Mouse (Mus musculus) lung, embryonic 16.5 days (tissue): Measurements from ENCODE around the gene Tiparp. TPM values are rescaled to one million over a fixed set of nuclear protein-coding genes. Genes with fewer than 3 reads are reported as not detected.

Experiments used
- ATAC-seq: fragments of 200-750 bp; cut with Nextera tagmentation; 2 replicates; pipeline ENCODE4 v1.8.0; 2017; ENCODE audit warnings: low read depth, mild to moderate bottlenecking, moderate library complexity
- H3K27ac ChIP-seq: fragments of 300-500 bp; sonication (generic); 2 replicates; pipeline ENCODE4 v1.5.1; 2014; ENCODE audit warnings: mild to moderate bottlenecking, control low read depth, low read length
- H3K27me3 ChIP-seq: fragments of 300-500 bp; sonication (generic); 2 replicates; pipeline ENCODE4 v1.6.1; 2014; ENCODE audit warnings: low read depth, low read length, mixed read lengths; ENCODE audit not compliant: control insufficient read depth, insufficient read depth
- H3K36me3 ChIP-seq: fragments of 300-500 bp; sonication (generic); 2 replicates; pipeline ENCODE4 v1.6.1; 2014; ENCODE audit warnings: low read length; ENCODE audit not compliant: control insufficient read depth, insufficient read depth
- H3K4me1 ChIP-seq: fragments of 300-500 bp; sonication (generic); replicated peaks from 2 replicates; pipeline ENCODE4 v1.6.1; 2014; ENCODE audit warnings: low read length, mixed read lengths; ENCODE audit not compliant: control insufficient read depth, insufficient read depth
- H3K4me2 ChIP-seq: fragments of 300-500 bp; sonication (generic); 2 replicates; pipeline ENCODE4 v1.6.1; 2014; ENCODE audit warnings: low read depth, low read length, control low read depth
- H3K4me3 ChIP-seq: fragments of 300-500 bp; sonication (generic); 2 replicates; pipeline ENCODE4 v1.5.1; 2014; ENCODE audit warnings: mild to moderate bottlenecking, low read length, control low read depth
- H3K9ac ChIP-seq: fragments of 300-500 bp; sonication (generic); 2 replicates; pipeline ENCODE4 v1.6.1; 2014; ENCODE audit warnings: low read length, control low read depth
- H3K9me3 ChIP-seq: fragments of 300-500 bp; sonication (generic); 2 replicates; pipeline ENCODE4 v1.6.1; 2016; ENCODE audit warnings: low read length; ENCODE audit not compliant: control insufficient read depth
- WGBS: fragments of 180-500 bp; shearing (Covaris S2); extraction: QIAGEN DNeasy Blood & Tissue Kit; methylation state at CpG from one replicate; pipeline ENCODE4 v1.1.7; 2014; 5-methylcytosine and 5-hydroxymethylcytosine counted together
- polyA plus RNA-seq: library from polyadenylated mRNA; unstranded; fragments of >200 nt; fragmentation: Nextera tagmentation; extraction: Ambion mirVana; gene quantifications from 2 replicates; pipeline ENCODE4 v1.2.1, GENCODE M21; 2015

Tiparp gene
- polyA plus RNA-seq, 1 experiment from 2014 or later, result 42.3 TPM

DNA sequence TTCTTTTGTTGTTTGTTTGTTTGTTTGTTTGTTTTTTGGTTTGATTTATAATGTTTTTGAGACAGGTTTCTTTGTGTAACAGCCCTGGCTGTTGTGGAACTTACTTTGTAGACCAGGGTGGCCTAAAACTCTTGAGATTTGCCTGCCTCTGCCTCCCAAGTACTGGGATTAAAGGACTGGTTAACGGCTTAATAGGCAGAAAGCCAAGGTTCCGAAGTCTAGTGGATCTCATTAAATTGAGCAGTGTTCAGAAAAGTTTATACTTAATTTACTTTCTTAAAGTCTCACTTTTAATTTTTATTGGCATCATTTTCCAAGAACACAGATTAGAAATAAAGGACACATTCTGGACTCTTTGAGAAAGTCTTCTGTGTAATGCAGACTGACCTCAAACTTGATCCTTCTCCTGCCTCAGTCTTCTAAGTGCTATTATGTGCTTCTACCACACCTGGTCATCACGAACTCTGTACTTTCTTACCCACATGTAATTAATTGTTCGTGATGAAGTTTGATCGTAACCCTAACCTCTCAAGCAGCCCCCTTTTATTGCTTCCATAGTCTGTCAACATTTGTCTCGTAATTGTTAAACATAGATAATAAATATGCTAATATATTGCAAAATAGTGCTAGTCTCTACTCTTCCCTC lies 12.8 kb downstream of the Tiparp start:
- Histone ChIP-seq H3K4me3 (no peak overlapping the region), H3K27ac (no peak overlapping the region), H3K4me2 (no peak overlapping the region), H3K9me3 (no peaks in the 10 kb centered on the region), H3K27me3 (no peaks in the 10 kb centered on the region), H3K36me3 (no peaks in the 10 kb centered on the region), H3K4me1 (peaks cover 2% of the 10 kb centered on the region), H3K9ac (no peak overlapping the region)
- WGBS, result 73% methylated on average over 6 of the region's 6 CpGs
- ATAC-seq, result no peak

DNA sequence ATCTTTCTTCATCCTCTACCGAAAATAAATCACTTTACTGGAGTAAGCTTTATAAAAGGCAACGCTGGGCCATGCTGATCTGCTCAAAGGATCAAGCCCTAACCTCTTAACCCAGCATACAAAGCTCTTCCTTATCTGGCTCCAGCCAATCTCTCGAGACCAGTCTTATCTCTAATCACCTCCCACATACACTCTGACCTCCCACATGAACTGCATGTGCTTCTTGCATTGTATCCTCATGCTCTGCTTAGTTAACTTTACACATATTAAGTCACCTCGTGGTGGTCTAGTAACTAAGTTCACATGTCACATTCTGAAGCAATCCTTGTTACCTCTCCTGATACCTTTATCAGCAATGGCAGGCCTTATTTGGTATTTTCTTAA lies 13.3 kb downstream of the Tiparp start:
- 21% methylated on average over 4 of the region's 4 CpGs for WGBS
- no peak for ATAC-seq
- Histone ChIP-seq H3K4me3 (no peak overlapping the region), H3K9ac (no peak overlapping the region), H3K4me2 (no peak overlapping the region), H3K9me3 (no peaks in the 10 kb centered on the region), H3K27me3 (no peaks in the 10 kb centered on the region), H3K36me3 (no peaks in the 10 kb centered on the region), H3K4me1 (peaks cover 2% of the 10 kb centered on the region; the same call in 1 of the 2 replicates), H3K27ac (no peak overlapping the region)

DNA sequence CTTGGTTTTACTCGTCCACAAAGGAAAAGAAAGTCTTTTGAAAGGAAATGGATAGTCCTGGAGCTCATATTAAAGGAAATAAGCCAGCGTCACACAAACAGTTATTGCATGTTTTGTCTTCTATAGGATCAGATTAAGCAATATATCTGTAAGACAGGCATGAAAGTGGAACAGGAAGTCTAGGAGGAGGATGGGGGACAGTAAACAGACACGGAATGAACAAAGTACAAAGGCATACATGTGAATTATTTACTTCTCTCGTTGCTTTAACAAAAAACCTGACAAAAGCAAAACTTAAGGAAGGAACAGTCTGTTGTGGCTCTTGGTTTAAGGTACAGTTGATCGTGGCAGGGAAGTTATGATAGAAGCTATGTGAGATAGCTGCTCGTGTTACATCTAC lies 21.6 kb downstream of the Tiparp start:
- no peak overlapping the region for H3K4me3 ChIP-seq
- H3K4me2 ChIP-seq, result no peak overlapping the region
- no peak for ATAC-seq
- no peaks in the 10 kb centered on the region for H3K9me3 ChIP-seq
- peaks cover 9% of the 10 kb centered on the region for H3K4me1 ChIP-seq
- peaks cover 10% of the 10 kb centered on the region for H3K36me3 ChIP-seq
- 55% methylated on average over 6 of the region's 6 CpGs for WGBS
- H3K27me3 ChIP-seq, result no peaks in the 10 kb centered on the region
- no peak overlapping the region for H3K9ac ChIP-seq
- H3K27ac ChIP-seq, result no peak overlapping the region

- Histone ChIP-seq H3K36me3 (peaks cover 10% of the 10 kb centered on the region), H3K4me2 (no peak overlapping the region), H3K4me1 (peaks cover 9% of the 10 kb centered on the region), H3K9ac (no peak overlapping the region), H3K9me3 (no peaks in the 10 kb centered on the region), H3K27me3 (no peaks in the 10 kb centered on the region), H3K27ac (no peak overlapping the region), H3K4me3 (no peak overlapping the region)
- ATAC-seq, result peak; percentile 87
- WGBS, result 39% methylated on average over 5 of the region's 5 CpGs
Observed at GRCm38 (mm10) chr3:65551065-65551464, 22.9 kb downstream of the Tiparp start.

DNA sequence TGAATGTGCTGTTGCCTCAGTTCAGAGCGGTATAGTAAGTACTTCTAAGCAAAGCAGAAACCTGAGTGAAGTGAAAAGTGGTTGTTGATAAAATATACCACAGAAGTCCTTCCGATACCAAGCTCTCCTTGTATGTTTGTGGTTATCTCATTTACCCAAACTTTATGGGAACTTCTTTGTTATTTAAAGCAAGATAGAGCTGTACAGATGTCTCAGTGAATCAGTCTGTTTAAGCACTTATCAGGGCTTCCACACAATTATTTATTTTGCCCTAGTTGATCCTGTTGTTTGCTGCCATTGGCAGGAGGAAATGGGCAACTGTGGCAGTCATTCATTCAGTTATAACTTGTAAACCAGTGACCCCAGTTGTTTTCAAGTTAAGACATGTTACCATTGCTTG lies 26.4 kb downstream of the Tiparp start:
- ATAC-seq, result no peak
- peaks cover 9% of the 10 kb centered on the region for H3K4me1 ChIP-seq
- no peak overlapping the region for H3K4me2 ChIP-seq
- 88% methylated on average over 2 of the region's 2 CpGs for WGBS
- H3K9ac ChIP-seq, result no peak overlapping the region
- H3K9me3 ChIP-seq, result no peaks in the 10 kb centered on the region
- H3K4me3 ChIP-seq, result no peak overlapping the region
- no peak overlapping the region for H3K27ac ChIP-seq
- H3K27me3 ChIP-seq, result no peaks in the 10 kb centered on the region
- peaks cover 10% of the 10 kb centered on the region for H3K36me3 ChIP-seq

- no peak overlapping the region for H3K27ac ChIP-seq
- peaks cover 11% of the 10 kb centered on the region for H3K4me1 ChIP-seq
- H3K4me3 ChIP-seq, result no peak overlapping the region
- WGBS, result 68% methylated on average over 4 of the region's 4 CpGs
- no peaks in the 10 kb centered on the region for H3K9me3 ChIP-seq
- no peak overlapping the region for H3K9ac ChIP-seq
- no peak overlapping the region for H3K4me2 ChIP-seq
- H3K27me3 ChIP-seq, result no peaks in the 10 kb centered on the region
- no peak for ATAC-seq
- H3K36me3 ChIP-seq, result peaks cover 3% of the 10 kb centered on the region
Observed at GRCm38 (mm10) chr3:65558679-65559078, 30.5 kb downstream of the Tiparp start.

- Histone ChIP-seq H3K4me2 (no peak overlapping the region), H3K36me3 (no peaks in the 10 kb centered on the region), H3K9ac (no peak overlapping the region), H3K27ac (peak overlapping the region; percentile 9), H3K4me3 (no peak overlapping the region), H3K9me3 (no peaks in the 10 kb centered on the region), H3K27me3 (no peaks in the 10 kb centered on the region), H3K4me1 (peaks cover 19% of the 10 kb centered on the region)
- WGBS, result 49% methylated on average over 9 of the region's 9 CpGs
- peak; percentile 59 for ATAC-seq
Observed at GRCm38 (mm10) chr3:65562212-65562611, 34.0 kb downstream of the Tiparp start.

GRCm38 (mm10) chr3:65562694-65563093 lies 34.5 kb downstream of the Tiparp start:
- WGBS, result 76% methylated on average over 3 of the region's 3 CpGs
- H3K4me3 ChIP-seq, result no peak overlapping the region
- no peak overlapping the region for H3K4me2 ChIP-seq
- H3K27ac ChIP-seq, result peak overlapping the region; percentile 9; the same call in 1 of the 2 replicates
- ATAC-seq, result peak; percentile 51
- H3K9ac ChIP-seq, result no peak overlapping the region
- no peaks in the 10 kb centered on the region for H3K36me3 ChIP-seq
- H3K9me3 ChIP-seq, result no peaks in the 10 kb centered on the region
- no peaks in the 10 kb centered on the region for H3K27me3 ChIP-seq
- peaks cover 19% of the 10 kb centered on the region for H3K4me1 ChIP-seq

DNA sequence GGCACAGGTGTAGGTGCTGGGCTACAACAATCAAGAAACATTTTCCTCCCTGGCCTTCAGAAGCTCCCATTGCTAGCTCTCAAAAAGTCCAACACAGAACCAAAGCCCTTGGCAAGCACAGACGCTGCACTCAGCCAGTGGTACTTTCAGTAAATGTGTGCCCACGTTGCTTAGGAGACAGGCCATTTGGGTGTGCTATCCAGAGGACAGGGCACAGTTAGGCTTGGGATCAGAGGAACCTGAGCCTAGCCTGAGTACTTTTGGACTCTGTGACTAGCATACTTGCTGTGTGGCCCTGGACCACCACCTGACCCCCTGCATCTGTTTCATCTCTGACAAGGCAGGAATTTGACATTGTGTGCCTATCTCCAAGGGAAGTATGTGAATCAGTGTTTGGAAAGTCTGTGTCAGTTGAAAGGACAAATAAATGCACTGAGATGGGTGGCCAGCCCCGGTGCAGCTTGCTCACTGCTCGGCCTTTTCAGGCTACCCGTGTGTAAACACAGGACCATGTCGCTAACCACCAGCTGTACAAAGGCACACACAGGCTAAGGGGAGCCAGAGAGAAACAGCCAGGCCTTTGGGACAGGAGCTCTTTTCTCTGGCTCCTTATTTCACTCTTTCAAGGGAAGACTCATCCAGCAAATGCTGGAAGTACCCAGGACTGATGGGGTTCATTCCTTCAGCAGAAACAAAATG lies 35.9 kb downstream of the Tiparp start:
- 10% methylated on average over 6 of the region's 6 CpGs for WGBS
- Histone ChIP-seq H3K27me3 (no peaks in the 10 kb centered on the region), H3K9me3 (no peaks in the 10 kb centered on the region), H3K4me1 (peaks cover 19% of the 10 kb centered on the region), H3K36me3 (no peaks in the 10 kb centered on the region), H3K9ac (no peak overlapping the region), H3K4me3 (no peak overlapping the region), H3K27ac (peak overlapping the region; percentile 6), H3K4me2 (no peak overlapping the region)
- ATAC-seq, result peak; percentile 30; the same call in 1 of the 2 replicates
